Mouse (Mus musculus): ENCODE data around the gene Acot2.
"Not testable (repeated sequence)": the region's sequence is repeated elsewhere in the genome, so short reads cannot be mapped to it uniquely, and the experiment has no call there.

DNA sequence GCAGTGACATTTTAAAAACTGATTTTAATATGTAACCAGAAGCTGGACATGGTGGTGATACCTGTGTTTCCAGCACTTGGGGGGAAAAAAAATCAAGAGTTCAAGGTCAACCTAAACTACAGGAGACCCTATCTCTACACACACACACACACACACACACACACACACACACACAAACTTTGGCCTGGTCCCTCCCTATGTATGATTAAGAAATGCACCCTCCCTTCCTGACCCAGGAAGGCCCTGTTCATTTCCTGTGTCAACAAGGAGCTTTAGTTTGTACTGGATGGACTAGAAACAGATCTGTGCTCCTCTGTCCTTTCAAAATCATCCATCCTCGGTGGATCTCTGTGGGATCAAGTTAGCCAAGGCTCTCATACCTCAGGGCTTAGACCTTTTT lies 49.1 kb upstream of the Acot2 start:
- not testable (repeated sequence) for TF ChIP-seq CTCF, POLR2A (IDR thresholded peaks at IDR 0.05; ENCODE audit: extremely low read depth, insufficient read depth, low read length)

Data from cortical plate, adult 2 months (tissue).